In the genomic region with DNA sequence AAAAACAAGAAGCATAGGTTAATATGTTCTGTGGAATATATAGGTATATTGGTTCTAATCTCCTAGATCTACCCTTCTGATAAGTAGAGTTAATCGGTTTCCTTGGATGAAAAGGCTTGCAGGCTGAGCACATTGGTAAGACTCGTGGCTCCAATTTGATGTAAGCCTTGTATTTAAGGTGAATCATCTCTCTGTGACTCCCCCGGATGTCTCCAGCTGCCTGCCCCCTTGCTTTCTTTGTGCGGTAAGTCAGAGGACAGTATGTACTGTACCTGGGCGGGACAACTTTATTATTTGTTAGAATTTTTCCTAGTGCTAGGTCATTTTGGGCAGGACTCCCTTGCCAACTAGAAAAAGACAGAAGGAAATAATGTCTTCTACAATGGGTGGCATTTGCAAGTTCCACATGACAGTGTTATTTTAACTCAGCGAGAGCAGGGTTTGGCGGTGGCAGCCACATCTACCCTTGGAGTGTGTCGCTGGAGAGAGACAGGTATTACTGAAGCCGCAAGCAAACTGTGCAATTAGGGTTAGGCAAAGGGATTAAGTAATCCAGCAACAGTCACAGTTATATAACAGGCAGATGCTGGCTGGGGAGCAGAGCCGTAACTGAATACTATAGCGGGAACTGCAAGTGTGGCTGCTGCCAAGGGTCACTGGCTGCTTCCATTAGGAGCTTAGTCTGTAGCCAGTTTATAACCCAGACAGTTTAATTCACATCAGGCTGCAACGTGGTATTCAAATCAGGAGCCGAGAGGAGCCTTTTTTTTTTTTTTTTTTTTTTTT, we compare ENCODE assay signal across 13 mouse cellular contexts.
DNase-seq lines count a peak whose midpoint lies in the region; ATAC-seq and TF ChIP-seq lines count a peak whose summit lies in the region.
"Had no signal": no experiment of that assay in that cellular context is flagged by ENCODE, and none has a peak within 500 bp of the region (broad histone marks: within the 10 kb centered on the region; RNA-seq: fewer than 3 reads in every experiment).

No protein-coding gene starts in this region.

- TF ChIP-seq CTCF in stomach, postnatal 0 days (IDR thresholded peaks at IDR 0.05; ENCODE audit: low read depth) = no peak
- TF ChIP-seq CTCF in midbrain, postnatal 0 days (IDR thresholded peaks at IDR 0.05) = no peak

- peak; percentile 60; the same call in 1 of the 2 replicates for ATAC-seq in stomach, postnatal 0 days (ENCODE audit: low FRiP score, low TSS enrichment)
- no peak for ATAC-seq in midbrain, embryonic 11.5 days (ENCODE audit: low FRiP score)
- no peak for ATAC-seq in midbrain, postnatal 0 days (ENCODE audit: low FRiP score)

- H3K27me3 ChIP-seq in stomach, postnatal 0 days (ENCODE audit: control insufficient read depth, insufficient read depth, low read length) = no peaks in the 10 kb centered on the region
- H3K27me3 ChIP-seq in midbrain, embryonic 11.5 days (ENCODE audit: control insufficient read depth, insufficient read depth, low read length) = no peaks in the 10 kb centered on the region
- no peaks in the 10 kb centered on the region for H3K27me3 ChIP-seq in midbrain, postnatal 0 days (ENCODE audit: insufficient read depth, low read length)
- H3K27me3 ChIP-seq: heart, embryonic 13.5 days; neural tube, embryonic 13.5 days had no signal

- H3K36me3 ChIP-seq in stomach, postnatal 0 days (ENCODE audit: control insufficient read depth, insufficient read depth, low read length) = no peaks in the 10 kb centered on the region
- H3K36me3 ChIP-seq in midbrain, embryonic 11.5 days (ENCODE audit: control insufficient read depth, insufficient read depth, low read length) = no peaks in the 10 kb centered on the region
- no peaks in the 10 kb centered on the region for H3K36me3 ChIP-seq in midbrain, postnatal 0 days (ENCODE audit: insufficient read depth, low read length)
- H3K36me3 ChIP-seq: heart, embryonic 13.5 days; neural tube, embryonic 13.5 days had no signal

- H3K4me1 ChIP-seq in stomach, postnatal 0 days (replicated peaks; ENCODE audit: control insufficient read depth, insufficient read depth) = peaks cover 3% of the 10 kb centered on the region; the same call in 1 of the 2 replicates
- H3K4me1 ChIP-seq in midbrain, embryonic 11.5 days (ENCODE audit: control insufficient read depth, insufficient read depth, low read length) = no peaks in the 10 kb centered on the region
- H3K4me1 ChIP-seq in midbrain, postnatal 0 days (ENCODE audit: insufficient read depth, low read length) = no peaks in the 10 kb centered on the region
- H3K4me1 ChIP-seq: heart, embryonic 13.5 days; neural tube, embryonic 13.5 days had no signal

- H3K4me2 ChIP-seq in stomach, postnatal 0 days (replicated peaks; ENCODE audit: low read depth) = no peak overlapping the region
- H3K4me2 ChIP-seq in midbrain, embryonic 11.5 days = no peak overlapping the region
- no peak overlapping the region for H3K4me2 ChIP-seq in midbrain, postnatal 0 days (ENCODE audit: low read depth, low read length, poor library complexity, severe bottlenecking)
- H3K4me2 ChIP-seq: heart, embryonic 13.5 days; neural tube, embryonic 13.5 days had no signal

- no peak overlapping the region for H3K4me3 ChIP-seq in stomach, postnatal 0 days (ENCODE audit: low read depth, low read length)
- H3K4me3 ChIP-seq in midbrain, embryonic 11.5 days (ENCODE audit: low read depth, low read length) = no peak overlapping the region
- H3K4me3 ChIP-seq in midbrain, postnatal 0 days (ENCODE audit: low read depth, low read length) = no peak overlapping the region
- H3K4me3 ChIP-seq: heart, embryonic 13.5 days; neural tube, embryonic 13.5 days had no signal

- no peaks in the 10 kb centered on the region for H3K9me3 ChIP-seq in stomach, postnatal 0 days (ENCODE audit: control insufficient read depth, low read length)
- no peaks in the 10 kb centered on the region for H3K9me3 ChIP-seq in midbrain, embryonic 11.5 days (ENCODE audit: control insufficient read depth, low read length)
- H3K9me3 ChIP-seq in midbrain, postnatal 0 days (ENCODE audit: low read length) = no peaks in the 10 kb centered on the region
- H3K9me3 ChIP-seq: heart, embryonic 13.5 days; neural tube, embryonic 13.5 days had no signal

- no peak overlapping the region for H3K27ac ChIP-seq in stomach, postnatal 0 days (replicated peaks)
- no peak overlapping the region for H3K27ac ChIP-seq in midbrain, embryonic 11.5 days (ENCODE audit: low read depth, low read length)
- no peak overlapping the region for H3K27ac ChIP-seq in midbrain, postnatal 0 days (ENCODE audit: low read depth, low read length)
- H3K27ac ChIP-seq: heart, embryonic 13.5 days; neural tube, embryonic 13.5 days had no signal

- no peak overlapping the region for H3K9ac ChIP-seq in stomach, postnatal 0 days (ENCODE audit: low read length)
- H3K9ac ChIP-seq in midbrain, embryonic 11.5 days (ENCODE audit: low read length) = no peak overlapping the region
- H3K9ac ChIP-seq in midbrain, postnatal 0 days (replicated peaks; ENCODE audit: low read length, poor library complexity, severe bottlenecking) = no peak overlapping the region
- H3K9ac ChIP-seq: heart, embryonic 13.5 days; neural tube, embryonic 13.5 days had no signal

- TF ChIP-seq EP300 in stomach, postnatal 0 days (optimal IDR thresholded peaks at IDR 0.05) = peak; percentile 47

- WGBS in stomach, postnatal 0 days = 47% methylated on average over 13 of the region's 13 CpGs
- 74% methylated on average over 13 of the region's 13 CpGs for WGBS in midbrain, embryonic 11.5 days
- 68% methylated on average over 13 of the region's 13 CpGs for WGBS in midbrain, postnatal 0 days

- DNase-seq in frontal cortex, postnatal 36 days (ENCODE audit: low spot score in 2 of 2) = peak; percentile 27 to 38
- DNase-seq in frontal cortex, postnatal 14 days (ENCODE audit: low spot score in 2 of 2) = no peak
- DNase-seq in right cerebral cortex, adult 18-20 months = peak; percentile 20
- no peak for DNase-seq in right cerebral cortex, postnatal 36 days (ENCODE audit: low spot score in 2 of 2)
- peak; percentile 63 to 81 for DNase-seq in gastrocnemius, postnatal 36 days
- no peak for DNase-seq in stomach, postnatal 0 days (ENCODE audit: low spot score)
- DNase-seq in midbrain, embryonic 11.5 days (ENCODE audit: low spot score, missing footprints) = no peak
- no peak for DNase-seq in midbrain, postnatal 0 days (ENCODE audit: low spot score)
- DNase-seq: B cell, adult 2 months; cerebellum, postnatal 14 days; lung, postnatal 4 days had no signal

- intact Hi-C loops in gastrocnemius, postnatal 36 days (cut with DNase I) = no loop called here

Comparison
In these comparisons a context has a peak if more than half of its experiments do, and no peak if none do; other contexts are left out.
1. DNase-seq: peak in frontal cortex, postnatal 36 days (2 of 2), right cerebral cortex, adult 18-20 months (single experiment) and gastrocnemius, postnatal 36 days (2 of 2); none in frontal cortex, postnatal 14 days (0 of 2), right cerebral cortex, postnatal 36 days (0 of 2), stomach, postnatal 0 days (single experiment), midbrain, embryonic 11.5 days (single experiment) and midbrain, postnatal 0 days (single experiment).